Mouse (Mus musculus) small intestine, adult 2 months (tissue): ENCODE measurements around the gene Plac9b.
"Not testable (repeated sequence)": the region's sequence is repeated elsewhere in the genome, so short reads cannot be mapped to it uniquely, and the experiment has no call there.

Experiments
- CTCF ChIP-seq: fragments of 200-500 bp; IDR thresholded peaks from 2 replicates; pipeline ENCODE4 v1.5.1; 2012; ENCODE audit warnings: low read depth, mild to moderate bottlenecking, control low read depth, inconsistent platforms, low read length, moderate library complexity, mixed read lengths; ENCODE audit not compliant: insufficient replicate concordance, insufficient read length; ENCODE audit errors: extremely low read depth
- POLR2A ChIP-seq: fragments of 200-500 bp; IDR thresholded peaks from 2 replicates; pipeline ENCODE4 v1.6.1; 2012; ENCODE audit warnings: low read depth, mild to moderate bottlenecking, control low read depth, inconsistent platforms, low read length, moderate library complexity

- not testable (repeated sequence) for TF ChIP-seq CTCF, POLR2A
Observed at GRCm38 (mm10) chr14:26118150-26118549, 64.1 kb downstream of the Plac9b start, which contains the start of gene Duxbl2.
